Mouse (Mus musculus) ZHBTc4 (cell line): ENCODE data around the gene Akap11.

Experiments
- DNase-seq: peaks from one replicate; pipeline ENCODE4 v3.0.0-alpha.2; 2011; ENCODE audit warnings: low read depth, low spot score

The Akap11 gene

DNA sequence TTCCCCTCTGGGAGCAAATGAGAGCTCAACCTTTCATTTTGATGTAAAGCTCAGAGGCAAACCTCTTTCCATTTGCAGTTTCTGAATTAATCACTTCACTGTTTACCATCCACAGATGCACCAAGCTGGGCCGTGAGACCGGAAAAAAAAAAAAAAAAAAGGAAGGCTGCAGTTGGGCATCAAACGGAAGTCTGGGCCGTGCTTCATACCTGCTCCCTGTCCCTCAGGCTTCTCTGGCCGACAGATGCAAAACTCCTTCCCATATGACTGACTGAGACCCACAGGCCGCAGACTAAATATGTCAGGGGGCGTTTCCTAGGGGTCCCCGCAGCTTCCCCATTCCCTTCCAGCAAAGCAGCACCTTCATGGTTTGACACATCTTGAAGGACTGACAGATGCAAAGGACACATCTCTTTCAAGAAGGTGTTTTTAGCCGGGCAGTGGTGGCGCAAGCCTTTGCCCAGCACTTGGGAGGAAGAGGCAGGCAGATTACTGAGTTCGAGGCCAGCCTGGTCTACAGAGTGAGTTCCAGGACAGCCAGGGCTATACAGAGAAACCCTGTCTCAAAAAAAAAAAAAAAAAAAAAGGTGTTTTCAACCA is 87.7 kb downstream of the Akap11 start:
- no peak for DNase-seq

DNA sequence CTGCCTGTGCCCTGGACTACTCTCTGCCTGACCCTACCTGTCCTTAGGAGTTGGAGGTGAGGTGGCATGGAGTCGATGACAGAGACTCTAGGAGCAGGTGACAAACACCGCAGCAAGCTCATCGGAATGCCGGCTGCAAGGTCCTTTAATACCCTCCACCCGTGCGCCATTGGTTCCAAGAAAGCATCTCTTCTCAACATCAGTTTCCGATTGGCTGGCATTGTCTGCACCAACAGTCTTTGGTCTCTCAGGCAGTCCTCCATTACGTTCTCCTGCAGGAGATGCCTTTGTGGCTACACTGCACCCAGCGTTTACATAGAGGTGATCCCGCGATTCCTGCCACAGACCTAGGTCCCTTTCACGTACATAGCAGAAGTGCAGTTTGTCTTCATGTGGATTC is 88.6 kb downstream of the Akap11 start:
- no peak for DNase-seq

DNA sequence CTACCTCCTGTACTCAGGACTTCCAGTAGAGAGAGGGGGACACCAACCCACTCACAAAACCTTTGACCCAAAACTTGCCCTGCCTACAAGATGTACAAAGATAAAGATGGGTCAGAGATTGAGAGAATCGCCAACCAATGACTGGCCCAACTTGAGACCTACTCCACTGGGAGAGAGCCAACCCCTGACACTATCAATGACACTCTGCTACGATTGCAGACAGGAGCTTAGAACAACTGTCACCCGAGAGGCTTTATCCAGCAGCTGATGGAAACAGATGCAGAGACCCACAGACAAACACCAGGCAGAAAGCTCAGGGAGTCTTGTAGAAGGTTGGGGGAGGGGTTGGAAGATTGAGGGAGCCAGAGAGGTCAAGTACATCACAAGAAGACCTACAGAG is 89.1 kb downstream of the Akap11 start:
- DNase-seq, result no peak
